Comparison of ENCODE assay signal across 8 mouse cellular contexts in the genomic region with DNA sequence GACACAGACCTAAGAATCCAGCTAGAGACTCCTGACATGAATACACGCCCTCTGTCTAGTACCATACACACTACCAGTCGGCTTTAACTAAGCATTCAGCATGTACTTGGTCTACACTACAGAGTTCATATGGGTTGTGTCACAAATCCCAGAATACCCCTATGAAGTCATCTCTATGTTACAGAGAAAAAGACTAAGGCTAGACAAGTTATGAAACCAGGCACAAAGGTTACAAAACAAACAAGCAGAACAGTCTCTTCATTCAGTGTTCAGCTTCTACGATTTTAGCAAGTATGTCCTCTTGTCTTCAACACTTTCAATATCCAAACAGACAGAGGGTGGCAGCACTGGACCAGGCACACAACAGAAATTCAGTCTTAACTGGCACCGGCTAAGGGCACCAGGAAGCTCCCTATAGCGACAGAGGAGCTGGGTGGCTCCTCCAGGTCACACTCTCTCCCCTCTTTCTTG. TPM values are rescaled to one million over a fixed set of nuclear protein-coding genes. Genes with fewer than 3 reads are reported as not detected.
A peak's percentile ranks its signal among the peaks of the same experiment; 100 is the strongest.
DNase-seq lines count a peak whose midpoint lies in the region; ATAC-seq and TF ChIP-seq lines count a peak whose summit lies in the region.
"Had no signal": no experiment of that assay in that cellular context is flagged by ENCODE, and none has a peak within 500 bp of the region (broad histone marks: within the 10 kb centered on the region; RNA-seq: fewer than 3 reads in every experiment).

No protein-coding gene starts in this region.

- H3K9me3 ChIP-seq in embryonic facial prominence, embryonic 14.5 days (ENCODE audit: control insufficient read depth, low read length), result no peaks in the 10 kb centered on the region
- H3K9me3 ChIP-seq: limb, embryonic 13.5 days had no signal

- TF ChIP-seq CTCF in bone marrow, adult 2 months (IDR thresholded peaks at IDR 0.05; ENCODE audit: control insufficient read depth, insufficient read depth, low read length), result peak; percentile 48; the same call in 1 of the 2 replicates
- peak; percentile 30; the same call in 1 of the 2 replicates for TF ChIP-seq CTCF in spleen, adult 2 months (IDR thresholded peaks at IDR 0.05; ENCODE audit: extremely low read depth, insufficient read depth, insufficient read length, insufficient replicate concordance)

- peak; percentile 57 for DNase-seq in MN1 (ENCODE audit: low spot score)
- DNase-seq in embryonic facial prominence, embryonic 14.5 days (ENCODE audit: low spot score), result peak; percentile 70
- DNase-seq in heart, postnatal 10 days, result peak; percentile 88
- DNase-seq in layer of hippocampus, adult 9-11 months, result peak; percentile 83
- DNase-seq in lung, postnatal 36 days, result peak; percentile 96
- peak; percentile 26 to 51 for DNase-seq in spleen, adult 2 months (ENCODE audit: low read depth in 1 of 2, low spot score in 2 of 2)

- H3K4me1 ChIP-seq in bone marrow, adult 2 months (ENCODE audit: control insufficient read depth, insufficient read depth, low read length), result no peaks in the 10 kb centered on the region
- peaks cover 13% of the 10 kb centered on the region for H3K4me1 ChIP-seq in embryonic facial prominence, embryonic 14.5 days (ENCODE audit: control insufficient read depth, insufficient read depth, low read length)
- 0 out of 2 replicates have a peak, but pooled peaks cover 2% of the 10 kb centered on the region for H3K4me1 ChIP-seq in spleen, adult 2 months (ENCODE audit: control insufficient read depth, insufficient read depth, insufficient read length)

- ATAC-seq in embryonic facial prominence, embryonic 14.5 days (ENCODE audit: low read depth), result no peak

- no peak overlapping the region for H3K4me3 ChIP-seq in bone marrow, adult 2 months (replicated peaks; ENCODE audit: control insufficient read depth, low read depth, low read length)
- no peak overlapping the region for H3K4me3 ChIP-seq in embryonic facial prominence, embryonic 14.5 days (ENCODE audit: low read depth, low read length)
- H3K4me3 ChIP-seq in spleen, adult 2 months (ENCODE audit: extremely low read depth, insufficient read depth, insufficient read length), result no peak overlapping the region
- H3K4me3 ChIP-seq: limb, embryonic 13.5 days had no signal

- no peaks in the 10 kb centered on the region for H3K27me3 ChIP-seq in embryonic facial prominence, embryonic 14.5 days (replicated peaks; ENCODE audit: control insufficient read depth, insufficient read depth, low read length)
- no peaks in the 10 kb centered on the region for H3K27me3 ChIP-seq in spleen, adult 2 months (ENCODE audit: control insufficient read depth, insufficient read depth, low read length)
- H3K27me3 ChIP-seq: limb, embryonic 13.5 days had no signal

- peaks cover 25% of the 10 kb centered on the region for H3K36me3 ChIP-seq in embryonic facial prominence, embryonic 14.5 days (ENCODE audit: control insufficient read depth, insufficient read depth, low read length)
- peaks cover 7% of the 10 kb centered on the region for H3K36me3 ChIP-seq in spleen, adult 2 months (ENCODE audit: control insufficient read depth, insufficient read depth, low read length)

- WGBS in bone marrow, adult 2 months, result 26% methylated on average over 5 of the region's 5 CpGs
- WGBS in embryonic facial prominence, embryonic 14.5 days, result 57% methylated on average over 5 of the region's 5 CpGs
- WGBS in spleen, adult 2 months, result 40% methylated on average over 5 of the region's 5 CpGs

- H3K4me2 ChIP-seq in embryonic facial prominence, embryonic 14.5 days (ENCODE audit: low read depth, low read length), result no peak overlapping the region
- H3K4me2 ChIP-seq: limb, embryonic 13.5 days had no signal

- no peak overlapping the region for H3K9ac ChIP-seq in embryonic facial prominence, embryonic 14.5 days (ENCODE audit: low read depth, low read length)
- H3K9ac ChIP-seq: limb, embryonic 13.5 days had no signal

- no peak for TF ChIP-seq POLR2A in bone marrow, adult 2 months (IDR thresholded peaks at IDR 0.05; ENCODE audit: borderline replicate concordance, control insufficient read depth, low read depth, low read length)
- TF ChIP-seq POLR2A in spleen, adult 2 months (IDR thresholded peaks at IDR 0.05; ENCODE audit: low read depth, low read length), result no peak

- intact Hi-C loops in heart, postnatal 10 days (cut with DNase I), result loop anchor here (1.0 to 2.0 kb wide), 2 partner anchors 49 to 89 kb away; no protein-coding TSS in a partner anchor

- H3K27ac ChIP-seq in bone marrow, adult 2 months (ENCODE audit: control insufficient read depth, insufficient read depth, low read depth, low read length, poor library complexity), result no peak overlapping the region
- no peak overlapping the region for H3K27ac ChIP-seq in embryonic facial prominence, embryonic 14.5 days (replicated peaks; ENCODE audit: low read depth, low read length)
- H3K27ac ChIP-seq in spleen, adult 2 months (ENCODE audit: insufficient read depth, low read length), result no peak overlapping the region
- H3K27ac ChIP-seq: limb, embryonic 13.5 days had no signal

RNA-seq across cellular contexts. Expression of gene Gm6096, which starts 15.1 kb away (rescaled TPM):
- not detected in 2 replicates for polyA plus RNA-seq in bone marrow, adult 2 months (2011; ENCODE audit: insufficient read depth, insufficient read length, low replicate concordance, missing spikeins)
- polyA plus RNA-seq in embryonic facial prominence, embryonic 14.5 days (2014; fragmentation: Nextera tagmentation; extraction: Ambion mirVana), result not detected in 2 replicates
- not detected for total RNA-seq in heart, postnatal 10 days (2021)
- not detected in 2 replicates for polyA plus RNA-seq in spleen, adult 2 months (2012; rRNA removed)

RNA-seq across cellular contexts. Expression of gene Gpi1, which starts 35.8 kb away (rescaled TPM):
- 155 and 306 TPM in 2 replicates for polyA plus RNA-seq in bone marrow, adult 2 months (2011; ENCODE audit: insufficient read depth, insufficient read length, low replicate concordance, missing spikeins)
- 313 and 332 TPM in 2 replicates for polyA plus RNA-seq in embryonic facial prominence, embryonic 14.5 days (2014; fragmentation: Nextera tagmentation; extraction: Ambion mirVana)
- total RNA-seq in heart, postnatal 10 days (2021), result 100 to 1,000 TPM; 556 to 561 TPM
- 116 and 161 TPM in 2 replicates for polyA plus RNA-seq in spleen, adult 2 months (2012; rRNA removed)

RNA-seq across cellular contexts. Expression of gene 4931406P16Rik, which starts 47.4 kb away (rescaled TPM):
- polyA plus RNA-seq in bone marrow, adult 2 months (2011; ENCODE audit: insufficient read depth, insufficient read length, low replicate concordance, missing spikeins), result 6.0 and 13.3 TPM in 2 replicates
- 36.1 and 40.3 TPM in 2 replicates for polyA plus RNA-seq in embryonic facial prominence, embryonic 14.5 days (2014; fragmentation: Nextera tagmentation; extraction: Ambion mirVana)
- total RNA-seq in heart, postnatal 10 days (2021), result 100 to 1,000 TPM in 1 of 2 experiments, 10 to 100 TPM in 1; 95.5 to 102 TPM
- 22.9 and 23.6 TPM in 2 replicates for polyA plus RNA-seq in spleen, adult 2 months (2012; rRNA removed)

Comparison
In these comparisons a context has a peak if more than half of its experiments do, and no peak if none do; other contexts are left out.
1. DNase-seq: peak in every context shown above with its lines; median percentile 96 in lung, postnatal 36 days; 88 in heart, postnatal 10 days; 83 in layer of hippocampus, adult 9-11 months; 70 in embryonic facial prominence, embryonic 14.5 days; 57 in MN1; 38 in spleen, adult 2 months.